Mouse (Mus musculus): Measurements from ENCODE around the gene Dkc1.

The Dkc1 gene

DNA sequence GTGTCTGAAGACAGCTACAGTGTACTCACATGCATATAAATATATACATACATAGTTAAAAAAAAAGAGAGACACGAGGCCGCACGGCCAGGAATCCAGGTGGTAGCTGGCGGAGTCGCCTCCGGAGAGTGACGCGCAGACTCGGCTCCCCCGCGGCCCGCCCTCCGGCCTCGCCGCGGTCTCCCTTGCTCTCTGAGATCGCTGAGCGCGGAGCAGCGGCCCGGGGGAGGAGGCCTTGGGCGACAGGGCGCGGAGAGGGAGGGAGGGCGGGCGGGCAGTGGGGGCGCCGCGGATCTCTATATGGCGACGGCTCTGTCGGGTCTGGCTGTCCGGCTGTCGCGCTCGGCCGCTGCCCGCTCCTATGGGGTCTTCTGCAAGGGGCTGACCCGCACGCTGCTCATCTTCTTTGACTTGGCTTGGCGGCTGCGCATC, 47.5 kb downstream of the Dkc1 start:
- peak; percentile 34 for DNase-seq (ENCODE audit: low spot score)

DNA sequence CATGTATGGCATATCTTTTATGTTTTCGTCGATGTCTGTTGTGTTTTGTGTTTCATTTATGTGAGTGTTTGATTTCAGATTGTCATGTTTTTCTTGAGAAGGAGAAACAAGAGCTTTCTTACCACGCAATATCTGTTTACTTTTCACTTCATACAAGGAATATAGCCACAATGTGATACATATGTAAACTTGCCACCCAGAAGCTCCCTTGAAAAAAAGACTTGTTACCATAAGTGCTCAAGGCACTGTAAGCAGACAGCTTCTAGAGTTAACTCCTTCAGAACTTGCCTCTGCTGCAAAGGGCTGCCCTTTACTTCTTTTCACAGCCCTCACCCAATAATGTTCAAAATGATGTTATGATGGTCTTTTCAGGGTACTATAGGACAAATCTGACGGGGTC, 52.8 kb downstream of the Dkc1 start:
- no peak for DNase-seq (ENCODE audit: low spot score)

DNA sequence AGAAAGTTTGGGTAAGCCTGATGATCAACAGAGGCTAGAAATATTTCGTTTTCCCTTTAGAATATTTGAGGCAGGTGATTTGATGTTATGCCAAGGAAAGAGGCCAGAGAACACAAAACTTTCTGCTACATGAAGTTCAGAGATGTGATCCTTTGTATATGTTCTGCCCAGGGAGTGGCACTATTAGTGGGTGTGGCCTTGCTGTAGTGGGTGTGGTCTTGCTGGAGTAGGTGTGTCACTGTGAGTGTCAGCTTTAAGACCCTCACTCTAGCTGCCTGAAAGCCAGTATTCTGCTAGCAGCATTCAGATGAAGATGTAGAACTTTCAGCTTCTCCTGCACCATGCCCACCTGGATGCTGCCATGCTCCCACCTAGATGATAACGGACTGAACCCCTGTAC, 54.6 kb downstream of the Dkc1 start:
- DNase-seq (ENCODE audit: low spot score): no peak

DNA sequence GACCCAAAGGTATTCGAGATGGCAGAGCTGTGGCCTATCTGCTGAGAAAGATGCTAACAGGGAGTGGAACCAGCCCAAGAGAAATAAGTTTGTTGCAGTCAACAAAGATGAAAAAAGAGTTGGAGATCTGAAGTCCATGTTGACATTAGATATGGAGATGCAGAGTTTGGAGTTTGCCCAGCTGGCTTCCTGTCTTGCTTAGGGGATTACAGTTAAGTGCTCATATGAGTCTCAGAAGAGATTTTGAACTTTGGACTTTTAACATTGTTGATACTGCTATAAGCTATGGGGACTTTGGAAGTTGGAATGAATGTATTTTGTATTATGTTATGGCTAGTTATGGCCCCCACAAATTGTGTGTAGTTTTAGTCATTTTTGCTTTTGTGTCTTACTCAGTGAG, 56.6 kb downstream of the Dkc1 start:
- no peak for DNase-seq (ENCODE audit: low spot score)

DNA sequence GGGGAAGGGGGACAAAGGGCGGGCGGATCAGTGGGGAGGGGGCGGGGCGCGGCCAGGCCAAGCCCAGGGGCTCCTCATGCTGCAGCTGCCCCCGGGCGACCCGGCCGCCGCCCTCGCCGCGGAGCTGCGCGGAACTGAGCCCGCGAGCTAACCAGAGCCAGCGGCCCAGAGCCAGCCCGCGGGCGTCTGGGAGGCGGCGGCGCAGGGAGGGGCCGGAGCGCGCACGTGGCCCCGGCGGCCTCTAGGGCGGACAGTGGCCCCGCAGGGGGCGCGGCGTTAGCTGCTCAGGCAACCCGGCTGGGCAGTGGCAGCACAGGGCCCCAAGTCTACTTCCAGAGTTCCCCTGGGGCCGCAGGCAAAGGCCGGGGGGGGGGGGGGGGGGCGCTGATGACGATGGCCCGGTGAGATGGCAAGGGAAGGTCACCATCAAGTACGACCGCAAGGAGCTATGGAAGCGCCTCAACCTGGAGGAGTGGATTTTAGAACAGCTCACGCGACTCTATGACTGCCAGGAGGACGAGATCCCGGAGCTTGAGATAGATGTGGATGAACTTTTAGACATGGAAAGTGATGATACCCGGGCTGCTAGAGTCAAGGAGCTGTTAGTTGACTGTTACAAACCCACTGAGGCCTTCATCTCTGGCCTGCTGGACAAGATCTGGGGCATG, 60.1 kb downstream of the Dkc1 start:
- DNase-seq (ENCODE audit: low spot score): peak; percentile 44

All from ovary, postnatal 36 days (tissue).